Mouse (Mus musculus): ENCODE measurements around the gene Usf1.

DNA sequence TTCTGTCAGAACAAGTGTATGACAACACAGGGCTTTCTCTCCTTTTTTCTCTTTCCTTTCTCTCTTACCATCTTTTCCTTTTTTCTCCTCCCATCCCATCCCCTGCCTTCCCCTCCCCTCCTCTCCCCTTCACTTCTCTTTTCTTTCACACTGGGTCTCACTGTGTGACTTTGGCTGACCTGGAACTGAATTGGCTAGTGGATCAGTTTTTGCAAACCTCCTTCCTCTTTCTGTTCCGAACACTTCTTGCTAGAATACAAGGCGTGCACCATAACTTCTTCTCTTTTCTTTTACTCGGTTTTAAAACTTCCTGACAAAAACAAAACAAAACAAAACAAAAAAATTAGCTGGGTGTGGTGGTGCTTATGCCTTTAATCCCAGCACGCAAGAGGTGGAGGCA, 55.5 kb downstream of the Usf1 start:
- TF ChIP-seq CTCF (IDR thresholded peaks at IDR 0.05; ENCODE audit: control insufficient read depth, insufficient read depth, insufficient read length) (no peak), USF1 (IDR thresholded peaks at IDR 0.05; ENCODE audit: low read depth) (no peak), MAX (IDR thresholded peaks at IDR 0.05) (no peak), MYOD1 (IDR thresholded peaks at IDR 0.05; ENCODE audit: control insufficient read depth, insufficient read length, low read depth) (no peak), MYOG (IDR thresholded peaks at IDR 0.05; ENCODE audit: control insufficient read depth, extremely low read depth, insufficient read length) (no peak), CEBPB (IDR thresholded peaks at IDR 0.05; ENCODE audit: low read depth) (no peak), FOSL1 (IDR thresholded peaks at IDR 0.05; ENCODE audit: insufficient read depth, low read length, poor library complexity, severe bottlenecking) (no peak)
